Mouse (Mus musculus) MEL (cell line): ENCODE measurements around the gene Eif2ak4. TPM values are rescaled to one million over a fixed set of nuclear protein-coding genes. Genes with fewer than 3 reads are reported as not detected.

Experiments
- DNase-seq: peaks from one replicate; pipeline ENCODE4 v3.0.0; 2011; ENCODE audit warnings: low read depth, low spot score
- H3K27ac ChIP-seq: 2 replicates; pipeline ENCODE4 v1.5.1; 2012; ENCODE audit warnings: low read depth, mild to moderate bottlenecking, control low read depth, low read length, moderate library complexity; ENCODE audit not compliant: control insufficient read depth
- H3K27me3 ChIP-seq, 2 experiments: fragments of 150-350 bp in 1 of 2; sonication (generic) in 1 of 2; 2 replicates each; pipeline ENCODE4 v1.6.1; 2012; ENCODE audit warnings: low read length in 2 of 2, mild to moderate bottlenecking in 2 of 2, improper control_type of control experiment in 1 of 2, moderate library complexity in 1 of 2; ENCODE audit not compliant: insufficient read depth in 2 of 2, control insufficient read depth in 1 of 2
- H3K36me3 ChIP-seq, 2 experiments: 2 replicates each; pipeline ENCODE4 v1.6.1; 2012 to 2014; ENCODE audit warnings: low read length in 2 of 2, improper control_type of control experiment in 1 of 2, inconsistent platforms in 1 of 2, mild to moderate bottlenecking in 1 of 2; ENCODE audit not compliant: insufficient read depth in 2 of 2, control insufficient read depth in 1 of 2
- H3K4me1 ChIP-seq, 2 experiments: fragments of 150-350 bp in 1 of 2; sonication (generic) in 1 of 2; 2 replicates each; pipeline ENCODE4 v1.6.1; 2012; ENCODE audit warnings: low read length in 2 of 2, improper control_type of control experiment in 1 of 2, mild to moderate bottlenecking in 1 of 2; ENCODE audit not compliant: insufficient read depth in 2 of 2, control insufficient read depth in 1 of 2
- H3K4me3 ChIP-seq, 2 experiments: fragments of 150-350 bp in 1 of 2; sonication (generic) in 1 of 2; 2 replicates each; pipeline ENCODE4 v1.5.1; 2012; ENCODE audit warnings: low read depth in 2 of 2, low read length in 2 of 2, mild to moderate bottlenecking in 2 of 2, moderate library complexity in 2 of 2, control low read depth in 1 of 2, improper control_type of control experiment in 1 of 2; ENCODE audit not compliant: control insufficient read depth in 1 of 2, insufficient read depth in 1 of 2
- H3K79me2 ChIP-seq: 2 replicates; pipeline ENCODE4 v1.6.1; 2012; ENCODE audit warnings: mild to moderate bottlenecking, low read length, moderate library complexity; ENCODE audit not compliant: control insufficient read depth, poor library complexity, insufficient read depth
- H3K9ac ChIP-seq: 2 replicates; pipeline ENCODE4 v1.6.1; 2012; ENCODE audit warnings: low read depth, mild to moderate bottlenecking, control low read depth, low read length, moderate library complexity; ENCODE audit not compliant: control insufficient read depth, poor library complexity, severe bottlenecking
- H3K9me3 ChIP-seq: fragments of 150-350 bp; sonication (generic); replicated peaks from 2 replicates; pipeline ENCODE4 v1.6.1; 2012; ENCODE audit warnings: mild to moderate bottlenecking, low read length, improper control_type of control experiment, moderate library complexity; ENCODE audit not compliant: insufficient read depth
- BHLHE40 ChIP-seq: IDR thresholded peaks from 2 replicates; pipeline ENCODE4 v1.6.1; 2012; ENCODE audit warnings: low read depth, mild to moderate bottlenecking, inconsistent platforms, low read length, improper control_type of control experiment, borderline replicate concordance
- CHD1 ChIP-seq: IDR thresholded peaks from 2 replicates; pipeline ENCODE4 v1.6.1; 2012; ENCODE audit warnings: low read depth, mild to moderate bottlenecking, inconsistent platforms, low read length, improper control_type of control experiment
- E2F4 ChIP-seq: IDR thresholded peaks from 2 replicates; pipeline ENCODE4 v1.6.1; 2011; ENCODE audit warnings: low read depth, low read length, improper control_type of control experiment, borderline replicate concordance
- ELF1 ChIP-seq: IDR thresholded peaks from 2 replicates; pipeline ENCODE4 v1.6.1; 2014; ENCODE audit warnings: low read depth, mild to moderate bottlenecking, inconsistent platforms, low read length, improper control_type of control experiment, moderate library complexity
- GABPA ChIP-seq: IDR thresholded peaks from 2 replicates; pipeline ENCODE4 v1.6.1; 2012; ENCODE audit warnings: low read depth, mild to moderate bottlenecking, inconsistent platforms, low read length, improper control_type of control experiment, moderate library complexity
- GATA1 ChIP-seq: IDR thresholded peaks from 2 replicates; pipeline ENCODE4 v1.6.1; 2011; ENCODE audit warnings: low read depth, low read length, improper control_type of control experiment
- KAT2A ChIP-seq: conservative IDR thresholded peaks from 2 replicates; pipeline ENCODE4 v1.6.1; 2012; ENCODE audit warnings: low read depth, low read length, improper control_type of control experiment, inconsistent platforms
- MAZ ChIP-seq: IDR thresholded peaks from 2 replicates; pipeline ENCODE4 v1.6.1; 2012; ENCODE audit warnings: low read depth, mild to moderate bottlenecking, inconsistent platforms, low read length, improper control_type of control experiment
- MEF2A ChIP-seq: IDR thresholded peaks from 2 replicates; pipeline ENCODE4 v1.6.1; 2014; ENCODE audit warnings: low read depth, mild to moderate bottlenecking, inconsistent platforms, low read length, improper control_type of control experiment; ENCODE audit not compliant: poor library complexity, insufficient replicate concordance, severe bottlenecking; ENCODE audit errors: extremely low read depth
- MXI1 ChIP-seq: IDR thresholded peaks from 2 replicates; pipeline ENCODE4 v1.6.1; 2011; ENCODE audit warnings: mild to moderate bottlenecking, low read depth, low read length, improper control_type of control experiment
- MYC ChIP-seq: IDR thresholded peaks from 2 replicates; pipeline ENCODE4 v1.6.1; 2011; ENCODE audit warnings: low read depth, mild to moderate bottlenecking, low read length, improper control_type of control experiment, moderate library complexity
- NELFE ChIP-seq: IDR thresholded peaks from 2 replicates; pipeline ENCODE4 v1.6.1; 2011; ENCODE audit warnings: low read depth, low read length, improper control_type of control experiment
- SMC3 ChIP-seq: IDR thresholded peaks from 2 replicates; pipeline ENCODE4 v1.6.1; 2011; ENCODE audit warnings: low read depth, low read length, improper control_type of control experiment
- USF1 ChIP-seq: IDR thresholded peaks from 2 replicates; pipeline ENCODE4 v1.6.1; 2014; ENCODE audit warnings: low read depth, mild to moderate bottlenecking, inconsistent platforms, low read length, improper control_type of control experiment, moderate library complexity
- USF2 ChIP-seq, 2 experiments: IDR thresholded peaks; 2 replicates each; pipeline ENCODE4 v1.6.1; 2011 to 2012; ENCODE audit warnings: improper control_type of control experiment in 2 of 2, low read length in 2 of 2, borderline replicate concordance in 1 of 2, inconsistent platforms in 1 of 2, low read depth in 1 of 2, mild to moderate bottlenecking in 1 of 2; ENCODE audit not compliant: insufficient read depth in 1 of 2
- ZC3H11A ChIP-seq: IDR thresholded peaks from 2 replicates; pipeline ENCODE4 v1.6.1; 2012; ENCODE audit warnings: low read depth, mild to moderate bottlenecking, inconsistent platforms, low read length, improper control_type of control experiment
- ZKSCAN1 ChIP-seq: IDR thresholded peaks from 2 replicates; pipeline ENCODE4 v1.6.1; 2012; ENCODE audit warnings: low read depth, mild to moderate bottlenecking, inconsistent platforms, low read length, improper control_type of control experiment, moderate library complexity
- ZMIZ1 ChIP-seq: IDR thresholded peaks from 2 replicates; pipeline ENCODE4 v1.6.1; 2012; ENCODE audit warnings: low read depth, mild to moderate bottlenecking, inconsistent platforms, low read length, improper control_type of control experiment, moderate library complexity
- ZNF384 ChIP-seq: IDR thresholded peaks from 2 replicates; pipeline ENCODE4 v1.6.1; 2012; ENCODE audit warnings: low read depth, mild to moderate bottlenecking, inconsistent platforms, low read length, improper control_type of control experiment
- polyA plus RNA-seq, 2 experiments: library from polyadenylated mRNA; stranded (reverse) in 1 of 2; unstranded in 1 of 2; fragments of >175 nt in 1 of 2; fragments of >200 nt in 1 of 2; gene quantifications; 2 replicates each; pipeline versions ENCODE4 v1.2.1 to v1.2.4; 2012; ENCODE audit warnings: low replicate concordance in 2 of 2, low read depth in 1 of 2; ENCODE audit not compliant: insufficient read length in 2 of 2, insufficient read depth in 1 of 2, missing spikeins in 1 of 2
- total RNA-seq: library from RNA; depleted of rRNA; stranded (reverse); fragments of 300-350 nt; gene quantifications from 2 replicates; pipeline ENCODE4 v1.2.3, GENCODE M21; 2012

Eif2ak4 gene
- total and polyA plus RNA-seq, 3 experiments: 13.2 to 15.5 TPM; not detected in 1

DNA sequence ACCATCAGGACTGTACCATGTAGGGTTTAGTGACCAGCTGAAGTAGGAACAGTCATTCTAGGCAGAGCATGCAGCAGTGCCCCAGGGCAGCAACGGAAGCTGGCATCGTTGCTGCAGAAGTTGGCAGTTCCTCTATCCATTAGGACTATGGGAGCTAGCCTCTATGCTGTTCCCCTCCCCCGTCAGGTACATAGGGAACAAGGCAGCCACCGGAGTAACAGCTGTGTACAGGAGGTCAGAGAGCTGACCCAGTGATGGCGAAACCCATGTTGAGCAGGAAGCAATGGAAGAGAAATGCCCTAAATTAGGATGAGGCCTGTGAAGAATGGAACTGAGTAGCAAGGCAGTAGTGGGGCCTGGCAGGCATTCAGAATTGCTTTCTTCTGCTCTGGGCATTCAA, 53.8 kb downstream of the Eif2ak4 start:
- Histone ChIP-seq H3K4me1 (no peaks in the 10 kb centered on the region; a peak in 1 of 4 replicates), H3K79me2 (no peaks in the 10 kb centered on the region), H3K27me3 (no peaks in the 10 kb centered on the region), H3K4me3 (no peak overlapping the region), H3K9me3 (no peaks in the 10 kb centered on the region), H3K27ac (no peak overlapping the region), H3K36me3 (no peaks in the 10 kb centered on the region), H3K9ac (no peak overlapping the region)
- TF ChIP-seq USF1 (no peak), ZC3H11A (no peak), ZNF384 (no peak), KAT2A (no peak), USF2 (IDR thresholded peaks at IDR 0.05; ENCODE audit: borderline replicate concordance in 1 of 2, insufficient read depth in 1 of 2, low read depth in 1 of 2, low read length in 2 of 2) (no peak), ELF1 (no peak), E2F4 (no peak), MAZ (no peak), GABPA (no peak), GATA1 (no peak), MEF2A (no peak), NELFE (no peak), ZMIZ1 (no peak), MXI1 (no peak), MYC (no peak), SMC3 (no peak), ZKSCAN1 (no peak), CHD1 (no peak)
- no peak for DNase-seq

DNA sequence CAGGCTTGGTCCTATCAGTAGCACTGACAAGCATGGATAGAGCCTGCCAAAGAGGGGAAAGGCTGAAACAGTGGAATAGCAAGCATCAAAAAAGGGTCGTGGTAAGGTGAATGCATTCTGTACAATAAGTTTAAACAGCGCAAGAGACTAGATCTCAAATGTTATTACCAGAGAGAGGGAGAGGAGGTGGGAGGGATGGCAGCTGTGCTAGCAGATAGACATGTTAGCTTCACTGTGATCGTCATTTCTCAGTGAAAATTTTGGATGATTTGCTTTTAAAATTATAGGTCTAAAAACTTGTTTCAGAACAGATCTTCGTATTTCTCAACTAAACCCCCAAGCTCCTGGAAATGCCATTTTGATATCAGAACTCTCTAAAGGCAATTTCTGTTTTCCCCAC, 54.3 kb downstream of the Eif2ak4 start:
- Histone ChIP-seq H3K79me2 (no peaks in the 10 kb centered on the region), H3K27me3 (no peaks in the 10 kb centered on the region), H3K4me1 (no peaks in the 10 kb centered on the region; a peak in 1 of 4 replicates), H3K4me3 (no peak overlapping the region), H3K27ac (no peak overlapping the region), H3K9ac (no peak overlapping the region), H3K9me3 (no peaks in the 10 kb centered on the region), H3K36me3 (no peaks in the 10 kb centered on the region)
- no peak for DNase-seq
- TF ChIP-seq MAZ: no peak
- TF ChIP-seq BHLHE40: no peak
- TF ChIP-seq ELF1: no peak
